Mouse (Mus musculus) left cerebral cortex, adult 11 months (tissue): ENCODE results near the gene Mrpl39.

ENCODE experiments used
- DNase-seq: peaks from one replicate; pipeline ENCODE4 v3.0.0; 2022; ENCODE audit warnings: low spot score

Gene Mrpl39

DNA sequence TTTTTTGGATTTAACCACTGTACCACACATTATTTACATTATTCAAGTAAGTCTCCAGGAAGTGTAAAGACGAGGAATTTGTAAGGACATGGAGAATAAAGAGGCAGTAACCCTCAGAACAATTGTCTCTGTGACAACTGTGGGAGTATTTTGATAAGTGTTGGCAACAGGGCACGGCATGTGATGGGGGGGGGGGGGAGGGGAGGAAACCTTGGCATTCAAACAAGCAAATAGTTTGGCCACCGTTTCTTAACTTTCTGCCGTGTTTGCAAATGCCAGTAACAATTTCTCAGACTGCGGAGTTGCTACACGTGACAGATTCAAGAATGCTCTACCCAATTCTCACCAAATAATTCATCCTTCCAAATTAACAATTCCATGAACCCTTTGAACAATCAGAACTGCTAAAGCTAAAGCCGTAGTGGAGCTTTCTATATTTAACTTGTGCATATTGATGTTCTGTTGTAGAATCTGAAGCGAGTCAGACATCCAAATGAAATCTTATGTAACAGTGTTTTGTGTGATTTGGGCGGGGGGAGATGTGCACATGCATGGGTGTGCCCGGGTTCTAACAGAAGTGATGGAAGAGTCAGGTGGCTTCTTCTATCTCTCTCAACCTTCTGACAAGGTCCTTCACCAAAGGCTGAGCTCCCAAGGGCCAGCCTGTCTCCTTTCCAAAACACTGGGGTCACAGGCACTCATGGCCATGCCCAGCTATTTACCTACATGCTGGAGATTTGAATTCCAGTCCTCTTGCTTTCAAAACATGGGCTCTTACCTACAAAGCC is 9.4 kb upstream of the Mrpl39 start:
- DNase-seq: no peak

- no peak for DNase-seq
These were observed 1.8 kb upstream of the Mrpl39 start for GRCm38 (mm10) chr16:84737358-84737757.

DNA sequence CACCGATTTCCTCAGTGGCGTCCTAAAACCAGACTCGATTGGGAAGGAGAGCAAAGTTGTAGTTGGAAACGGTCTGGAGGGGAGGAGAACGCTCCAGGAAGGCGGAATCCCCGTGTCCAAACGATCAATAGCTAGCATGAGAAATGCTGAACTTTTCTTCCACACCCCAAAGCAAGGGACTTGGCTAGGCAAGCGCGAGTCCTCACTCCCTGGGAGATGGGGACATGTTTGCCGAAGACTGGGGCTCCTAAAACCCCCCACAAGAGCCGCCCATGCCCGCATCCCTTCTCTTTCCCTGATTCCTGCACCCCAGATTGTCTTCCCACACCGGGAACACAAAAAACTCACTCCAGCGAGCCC is 756 bp downstream of the Mrpl39 start:
- DNase-seq: no peak

GRCm38 (mm10) chr16:84720670-84721069 is 14.9 kb downstream of the Mrpl39 start:
- DNase-seq: no peak

GRCm38 (mm10) chr16:84718250-84718649 is 17.3 kb downstream of the Mrpl39 start:
- DNase-seq: no peak

DNA sequence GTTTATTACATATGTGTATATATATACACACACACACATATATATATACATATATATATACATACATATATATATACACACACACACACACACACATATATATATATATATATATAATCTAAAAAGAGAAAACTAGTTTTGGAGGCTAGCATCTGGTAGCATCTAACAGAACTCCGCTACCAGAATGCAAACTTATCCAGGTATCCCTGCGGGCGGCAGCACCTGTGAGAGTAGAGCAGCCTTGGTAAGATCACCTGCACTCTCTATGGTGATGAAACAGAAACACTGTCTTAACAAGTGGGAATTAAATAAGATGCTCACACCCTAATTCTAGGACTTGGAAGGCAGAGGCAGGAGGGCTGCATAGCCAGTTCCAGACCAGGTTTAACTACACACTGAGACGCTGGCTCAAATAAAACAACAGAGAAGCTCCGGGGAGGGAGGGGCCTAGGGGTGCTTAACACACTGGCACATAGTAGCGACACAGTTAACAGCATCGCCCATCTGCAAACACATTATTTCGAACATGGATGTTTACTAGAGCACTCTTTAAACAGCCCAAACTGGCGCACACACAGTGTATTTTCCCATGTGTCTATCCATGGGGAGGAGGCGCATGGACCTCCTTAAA is 17.8 kb downstream of the Mrpl39 start:
- DNase-seq: no peak

DNA sequence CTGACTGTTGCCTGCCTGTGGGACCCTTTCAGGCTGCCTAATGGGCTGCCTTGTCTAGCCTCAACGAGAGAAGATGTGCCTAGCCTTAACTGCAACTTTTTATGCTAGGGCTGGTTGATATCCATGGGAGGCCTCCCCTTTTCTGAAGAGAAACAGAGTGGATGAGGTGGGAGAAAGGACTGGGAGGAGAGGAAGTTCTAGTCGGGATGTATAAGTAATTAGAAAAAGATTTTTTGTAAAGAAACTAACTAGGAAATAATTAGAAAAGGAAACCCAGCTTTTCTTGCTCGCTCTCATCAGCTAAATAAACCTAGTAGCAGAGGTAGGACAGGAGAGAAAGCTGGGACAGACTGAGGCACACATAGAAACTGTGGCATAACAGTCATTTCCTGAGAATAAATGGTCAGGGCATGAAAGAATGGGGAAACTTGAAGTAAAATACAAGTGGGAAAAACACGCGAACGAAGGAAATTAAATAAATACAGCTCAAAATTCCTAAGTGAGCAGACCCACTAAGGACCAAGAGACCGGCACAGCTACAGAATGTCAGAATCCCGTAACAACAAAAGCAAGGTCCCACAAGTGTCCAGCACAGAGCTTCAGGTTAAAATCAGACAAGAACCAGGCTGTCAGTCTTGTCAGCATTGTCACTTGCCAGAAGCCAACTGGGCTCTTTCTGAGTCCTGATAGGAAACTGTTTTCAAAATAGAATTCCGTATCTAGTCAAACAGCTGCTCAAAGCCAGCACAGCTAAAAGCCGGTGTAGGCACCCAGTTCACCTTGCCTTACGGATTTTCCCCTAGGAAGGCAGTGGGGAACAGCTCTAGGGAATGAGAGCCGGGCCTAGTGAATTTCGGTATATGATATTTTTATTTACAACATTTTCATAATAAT is 18.6 kb downstream of the Mrpl39 start:
- no peak for DNase-seq

DNA sequence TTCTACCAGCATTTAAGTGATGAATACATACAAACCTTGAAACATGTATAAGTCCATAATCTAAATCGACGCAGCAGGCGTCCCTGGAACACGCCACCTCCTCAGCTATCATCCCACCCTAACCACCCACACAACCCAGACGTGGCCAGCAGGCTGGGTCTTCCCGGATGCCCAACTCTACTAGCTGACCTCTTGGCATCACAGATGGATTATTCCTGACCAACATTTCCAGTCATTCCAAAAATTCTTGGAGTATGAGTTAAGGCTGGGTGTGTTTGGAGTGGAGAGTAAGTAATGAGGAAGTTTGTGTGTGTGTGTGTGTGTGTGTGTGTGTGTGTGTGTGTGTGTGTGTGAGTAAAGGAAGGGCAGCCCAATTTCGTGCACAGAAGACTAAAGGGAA is 19.3 kb downstream of the Mrpl39 start:
- DNase-seq: no peak

GRCm38 (mm10) chr16:84714978-84715377 is 20.6 kb downstream of the Mrpl39 start:
- DNase-seq: no peak

- DNase-seq: no peak
These were observed 21.6 kb downstream of the Mrpl39 start for GRCm38 (mm10) chr16:84713926-84714325.

DNA sequence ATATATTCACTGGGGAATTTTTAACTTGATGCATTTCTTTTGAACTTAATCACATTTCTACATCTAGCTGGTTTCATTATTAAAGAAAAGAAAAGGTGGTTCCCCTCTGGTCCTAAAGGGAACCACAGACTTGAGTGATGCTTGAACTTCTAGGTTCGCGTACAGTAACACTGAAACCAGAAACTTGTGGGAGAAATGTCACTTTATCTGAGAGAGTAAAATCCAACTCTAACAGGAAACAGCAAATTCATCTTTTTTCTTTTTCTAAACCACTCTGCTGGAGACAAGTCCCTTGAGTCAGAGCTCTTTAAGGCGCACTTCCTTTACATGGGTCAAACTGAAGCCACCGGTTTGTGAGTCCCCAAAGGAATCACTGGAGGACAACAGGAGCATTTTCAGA is 22.4 kb downstream of the Mrpl39 start:
- no peak for DNase-seq

DNA sequence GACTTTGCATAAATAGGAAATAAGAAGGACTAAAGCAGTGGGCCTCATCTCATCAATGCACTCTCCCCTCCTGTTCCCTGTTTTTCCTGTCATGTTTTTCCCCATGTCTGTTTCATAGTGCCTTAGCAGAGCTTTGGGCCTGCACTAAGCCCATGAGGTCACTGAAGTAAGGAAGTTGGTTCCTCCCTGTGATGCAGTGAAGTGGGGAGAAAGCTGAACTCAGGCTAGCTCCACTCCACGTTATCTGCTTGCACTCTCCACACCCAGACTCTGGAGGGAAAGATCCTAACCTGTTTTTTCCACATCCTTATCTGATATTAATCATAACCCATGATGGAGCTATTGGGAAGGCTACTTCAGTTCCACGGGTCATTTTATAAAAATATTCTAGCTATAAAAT is 26.9 kb downstream of the Mrpl39 start:
- no peak for DNase-seq

- no peak for DNase-seq
These were observed 27.7 kb downstream of the Mrpl39 start for GRCm38 (mm10) chr16:84707802-84708201.

DNA sequence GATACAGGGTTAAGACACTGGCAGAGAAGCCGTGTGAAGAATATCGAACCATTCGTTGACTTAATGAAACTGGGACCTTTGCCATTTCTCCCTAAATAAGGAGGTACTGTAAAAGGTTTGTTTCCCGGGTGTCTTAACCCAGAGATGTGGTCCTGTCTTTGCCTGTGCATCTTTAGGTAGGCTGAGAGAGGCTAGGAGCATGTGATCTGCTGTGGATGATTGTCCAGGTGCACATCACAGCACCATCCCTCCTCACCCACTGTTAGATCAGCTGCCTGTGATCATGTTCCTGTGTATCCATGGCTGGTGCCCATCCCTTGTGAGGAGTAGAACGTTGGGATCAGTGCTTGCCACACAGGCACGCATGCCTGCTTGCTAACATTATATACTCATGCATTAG is 29.0 kb downstream of the Mrpl39 start:
- DNase-seq: no peak

DNA sequence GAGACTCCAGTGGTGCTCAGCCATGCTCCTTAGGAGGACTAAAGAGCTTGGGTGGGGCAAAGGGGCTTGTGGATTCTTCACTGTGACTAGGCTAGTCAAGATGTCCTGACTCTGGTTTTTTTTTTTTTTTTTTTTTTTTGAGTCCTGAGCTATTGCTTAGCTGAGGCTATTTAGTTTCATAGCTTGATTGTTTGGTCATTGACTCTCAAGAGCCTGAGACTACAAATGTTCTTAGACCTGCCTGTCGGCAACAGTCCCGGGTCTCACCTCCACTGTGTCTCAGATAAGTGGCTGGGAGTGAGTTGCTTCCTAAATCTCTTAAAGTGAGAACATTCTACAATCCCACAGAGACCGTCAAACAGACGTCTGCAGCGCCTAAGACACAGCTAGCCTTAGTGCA is 30.0 kb downstream of the Mrpl39 start:
- DNase-seq: no peak

DNA sequence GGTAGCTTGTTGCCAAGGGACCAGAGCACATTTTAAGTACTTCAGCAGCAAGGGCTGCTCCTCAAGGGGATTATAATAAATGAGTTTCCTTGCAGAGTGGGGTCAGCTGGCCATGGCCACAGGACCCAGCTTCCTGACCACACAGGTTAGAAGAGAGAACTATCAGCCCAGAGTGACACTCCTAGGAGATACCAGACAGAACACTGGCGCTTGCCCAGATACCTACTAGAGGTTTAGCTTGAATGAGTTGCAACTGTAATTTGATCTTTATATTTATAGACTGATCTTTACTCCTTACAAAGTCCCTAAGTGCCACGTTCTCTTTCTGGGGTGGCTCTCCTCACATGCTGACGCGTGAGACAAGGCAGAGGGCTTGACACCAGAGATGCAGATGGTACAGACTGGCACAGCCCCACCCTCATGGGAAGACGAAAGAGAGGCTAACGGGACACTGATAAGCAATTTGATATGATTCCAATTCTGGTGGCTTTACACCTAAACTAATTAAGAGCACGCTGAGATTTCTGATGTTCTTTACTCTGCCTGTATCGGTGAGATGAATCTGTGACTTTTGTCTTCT is 30.8 kb downstream of the Mrpl39 start:
- DNase-seq: no peak

GRCm38 (mm10) chr16:84703769-84704660 is 31.5 kb downstream of the Mrpl39 start:
- no peak for DNase-seq

- DNase-seq: no peak
These were observed 32.3 kb downstream of the Mrpl39 start for GRCm38 (mm10) chr16:84703129-84703768.

DNA sequence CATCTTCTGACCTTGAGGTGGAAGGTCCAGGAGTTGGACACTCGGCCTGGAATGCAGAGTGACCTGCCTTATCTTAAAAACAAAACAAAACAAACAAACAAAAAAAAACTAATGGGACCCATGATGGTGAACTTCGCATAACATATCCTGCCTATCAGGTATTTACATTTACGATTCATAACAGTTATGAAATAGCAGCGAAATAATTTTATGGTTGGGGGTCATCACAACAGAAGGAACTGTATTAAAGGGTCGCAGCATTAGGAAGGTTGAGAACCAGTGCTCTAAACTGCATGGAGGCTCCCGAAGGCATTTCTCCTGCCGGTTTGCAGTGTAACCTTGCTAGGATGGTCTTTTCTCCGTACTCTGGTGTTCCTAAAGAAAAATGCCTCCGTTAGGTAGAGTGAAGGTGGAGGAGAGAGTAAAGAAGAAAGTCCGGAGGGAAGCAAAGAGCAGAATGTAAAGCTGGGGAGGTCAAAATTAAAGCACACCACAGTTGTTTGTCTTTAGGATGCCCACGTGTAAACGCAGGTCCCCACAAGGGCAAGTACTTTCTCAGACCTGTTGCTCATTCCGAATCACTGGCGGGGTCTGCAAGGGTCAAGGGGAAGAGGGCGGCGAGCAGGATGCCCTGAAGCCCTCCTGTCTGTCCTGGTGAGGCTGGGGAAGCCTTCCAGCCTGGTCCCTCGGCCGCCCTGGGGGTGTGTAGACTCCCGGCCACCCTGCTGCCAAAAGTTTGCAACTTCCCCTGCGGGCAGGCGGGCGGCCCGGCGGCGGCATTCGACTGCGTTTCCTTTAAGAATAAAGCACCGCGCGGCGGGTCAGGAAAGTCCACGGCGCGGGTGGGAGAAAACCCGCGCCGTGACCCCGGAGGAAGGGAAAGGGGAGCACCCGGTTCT is 33.1 kb downstream of the Mrpl39 start:
- DNase-seq: no peak

DNA sequence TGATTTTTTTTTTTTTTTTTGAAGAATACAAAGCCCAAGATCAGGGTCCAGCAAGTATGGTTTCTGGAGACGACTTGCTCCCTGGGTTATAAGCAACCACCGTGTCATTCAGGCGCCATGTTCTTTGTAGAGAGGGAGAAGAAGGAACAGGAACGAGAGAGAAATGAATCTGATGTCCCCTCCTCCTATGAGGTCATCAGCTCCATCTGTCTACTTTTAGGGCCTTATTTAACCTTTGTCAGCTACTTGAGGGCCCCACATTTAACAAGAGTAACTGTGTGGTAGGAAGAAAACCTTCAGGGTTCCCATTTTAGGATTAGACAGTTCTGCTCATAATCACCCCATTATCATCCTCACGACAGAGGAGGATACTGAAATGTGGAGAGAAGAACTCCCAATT is 34.5 kb downstream of the Mrpl39 start:
- DNase-seq: no peak
